Mouse (Mus musculus) lung, postnatal 0 days (tissue): ENCODE measurements around the gene Phospho1. TPM values are rescaled to one million over a fixed set of nuclear protein-coding genes. Genes with fewer than 3 reads are reported as not detected.

Experiments used
- ATAC-seq: fragments of 200-750 bp; cut with Nextera tagmentation; 2 replicates; pipeline ENCODE4 v1.8.0; 2017; ENCODE audit warnings: moderate library complexity
- DNase-seq: peaks from one replicate; pipeline ENCODE4 v3.0.0-alpha.2; 2016; ENCODE audit warnings: low spot score
- H3K27ac ChIP-seq: fragments of 300-500 bp; sonication (generic); 2 replicates; pipeline ENCODE4 v1.5.1; 2014; ENCODE audit warnings: antibody characterized with exemption, mild to moderate bottlenecking, low read length, mixed read lengths
- H3K27me3 ChIP-seq: fragments of 300-500 bp; sonication (generic); replicated peaks from 2 replicates; pipeline ENCODE4 v1.6.1; 2014; ENCODE audit warnings: low read length, mixed read lengths; ENCODE audit not compliant: insufficient read depth
- H3K36me3 ChIP-seq: fragments of 300-500 bp; sonication (generic); 2 replicates; pipeline ENCODE4 v1.6.1; 2014; ENCODE audit warnings: low read length, mixed read lengths; ENCODE audit not compliant: insufficient read depth
- H3K4me1 ChIP-seq: fragments of 300-500 bp; sonication (generic); 2 replicates; pipeline ENCODE4 v1.6.1; 2014; ENCODE audit warnings: antibody characterized with exemption, low read depth, low read length, mixed read lengths; ENCODE audit not compliant: insufficient read depth
- H3K4me2 ChIP-seq: fragments of 300-500 bp; sonication (generic); replicated peaks from 2 replicates; pipeline ENCODE4 v1.6.1; 2014; ENCODE audit warnings: low read depth, mild to moderate bottlenecking, low read length, moderate library complexity, mixed read lengths
- H3K4me3 ChIP-seq: fragments of 300-500 bp; sonication (generic); 2 replicates; pipeline ENCODE4 v1.5.1; 2014; ENCODE audit warnings: low read depth, low read length
- H3K9ac ChIP-seq: fragments of 300-500 bp; sonication (generic); replicated peaks from 2 replicates; pipeline ENCODE4 v1.6.1; 2014; ENCODE audit warnings: low read depth, mild to moderate bottlenecking
- H3K9me3 ChIP-seq: fragments of 300-500 bp; sonication (generic); 2 replicates; pipeline ENCODE4 v1.6.1; 2016; ENCODE audit warnings: low read length, mixed read lengths
- CTCF ChIP-seq: IDR thresholded peaks from 2 replicates; pipeline ENCODE4 v1.5.1; 2016; ENCODE audit warnings: antibody characterized with exemption, mild to moderate bottlenecking
- EP300 ChIP-seq: IDR thresholded peaks from 2 replicates; pipeline ENCODE4 v1.6.1; 2016; ENCODE audit warnings: antibody characterized with exemption, mild to moderate bottlenecking, control low read depth
- whole genome bisulfite sequencing: fragments of 180-500 bp; shearing (Covaris S2); extraction: QIAGEN DNeasy Blood & Tissue Kit; methylation state at CpG from one replicate; pipeline ENCODE4 v1.1.7; 2014; 5-methylcytosine and 5-hydroxymethylcytosine counted together
- polyA plus RNA-seq: library from polyadenylated mRNA; unstranded; fragments of >200 nt; fragmentation: Nextera tagmentation; extraction: Ambion mirVana; gene quantifications from 2 replicates; pipeline ENCODE4 v1.2.1, GENCODE M21; 2015

The Phospho1 gene
- polyA plus RNA-seq, result 1.3 and 1.6 TPM in 2 replicates

DNA sequence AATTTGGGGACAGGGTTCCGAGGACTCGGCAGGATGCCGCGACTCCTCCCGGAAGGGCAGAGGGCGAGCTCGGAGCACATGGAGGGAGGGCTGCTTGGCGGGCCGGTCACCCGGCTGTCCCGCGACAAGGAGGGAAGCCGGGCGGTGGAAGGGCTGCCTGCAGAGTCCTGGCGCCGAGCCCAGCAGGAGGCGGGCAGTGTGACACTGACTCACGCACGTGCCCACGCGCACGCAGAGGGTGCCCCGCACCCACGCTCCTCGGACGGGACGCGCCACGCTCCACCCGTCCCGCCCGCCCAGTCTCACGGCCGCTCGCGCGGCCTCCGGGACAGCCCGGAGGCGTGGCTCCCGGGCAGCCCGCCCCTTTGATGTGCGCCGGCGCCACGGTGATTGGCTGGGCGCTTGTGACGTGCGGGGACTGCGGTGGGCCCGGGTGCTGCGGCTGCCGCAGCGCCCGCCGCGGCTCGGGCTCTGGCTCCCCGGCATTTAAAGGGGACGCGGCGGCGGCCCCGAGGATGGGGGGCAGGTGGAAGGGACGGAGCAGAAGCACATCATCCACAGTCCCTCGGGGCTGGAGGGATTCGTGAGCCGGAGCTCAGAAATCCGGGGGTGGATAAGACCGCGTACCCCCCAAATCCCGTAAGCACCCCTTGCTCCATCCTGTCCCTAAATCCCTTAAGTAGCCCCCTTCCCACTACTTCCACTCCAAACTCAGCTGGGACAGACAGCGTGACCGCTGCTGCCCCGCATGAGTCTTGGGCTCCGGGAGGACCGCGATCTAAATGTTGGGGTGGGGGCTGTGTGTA, at the start of gene Phospho1:
TSS of gene Phospho1 (plus strand) at position 429 of the 806 bp plus-strand sequence.
- Histone ChIP-seq H3K36me3 (no peaks in the 10 kb centered on the region), H3K4me2 (peak within 1 kb of the TSS; percentile 98), H3K4me3 (peak within 1 kb of the TSS; percentile 57), H3K27me3 (peaks cover 9% of the 10 kb centered on the region), H3K4me1 (no peaks in the 10 kb centered on the region), H3K27ac (no peak within 1 kb of the TSS; the same call in 1 of the 2 replicates), H3K9me3 (no peaks in the 10 kb centered on the region), H3K9ac (peak within 1 kb of the TSS; percentile 47)
- TF ChIP-seq EP300 (no peak), CTCF (no peak)
- ATAC-seq (peak; percentile 98), DNase-seq (peak; percentile 94)
- WGBS, result 2% methylated on average over 58 of the region's 78 CpGs

DNA sequence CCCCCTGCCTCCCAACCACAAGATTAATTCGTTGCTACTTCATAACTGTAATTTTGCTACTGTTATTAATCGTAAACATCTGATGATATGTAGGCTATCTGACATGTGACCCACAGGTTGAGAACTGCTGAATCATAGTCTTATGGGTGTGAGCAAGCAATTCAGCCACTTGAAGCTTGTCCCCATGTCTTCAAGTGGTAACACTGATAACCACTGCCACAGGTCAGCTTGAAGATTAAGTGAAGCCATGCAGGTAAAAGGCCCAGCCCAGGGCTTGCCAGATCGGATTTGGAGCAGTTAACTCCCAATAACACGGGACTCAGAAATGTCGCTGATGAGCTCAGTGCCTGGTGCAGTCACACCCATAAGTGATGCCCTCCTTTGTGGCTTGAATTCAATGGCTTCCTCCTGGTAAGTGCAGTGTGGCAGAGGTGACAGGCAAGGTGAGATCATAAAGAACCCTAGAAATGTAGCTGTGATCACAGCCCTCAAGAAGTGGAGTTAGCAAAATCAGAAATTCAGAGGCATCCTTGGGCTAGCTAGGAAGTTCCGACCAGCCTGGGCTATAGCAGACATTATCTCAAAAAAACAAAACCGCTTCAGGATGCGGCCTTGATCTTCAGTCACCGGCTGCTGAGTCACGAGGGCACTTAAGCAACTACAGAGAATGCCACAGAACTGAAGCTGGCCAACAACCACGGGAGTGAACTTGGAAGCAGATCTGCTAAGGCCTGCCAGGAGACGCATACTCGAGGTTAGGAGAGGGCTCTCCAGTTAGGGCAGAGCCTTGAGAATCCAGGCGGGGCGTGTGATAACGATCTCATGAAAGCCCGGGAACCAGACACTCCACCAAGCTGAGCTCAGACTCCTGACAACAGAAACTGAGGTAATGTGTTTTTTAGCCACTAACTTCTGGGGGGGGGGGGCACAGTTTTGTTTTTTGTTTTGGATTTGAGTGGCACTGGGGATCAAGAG, 46.7 kb upstream of the Phospho1 start:
- no peak overlapping the region for H3K9ac ChIP-seq
- H3K36me3 ChIP-seq, result no peaks in the 10 kb centered on the region
- peaks cover 2% of the 10 kb centered on the region; the same call in 1 of the 2 replicates for H3K4me1 ChIP-seq
- H3K27ac ChIP-seq, result peak overlapping the region; percentile 93
- 29% methylated on average over 17 of the region's 17 CpGs for WGBS
- no peak overlapping the region for H3K4me3 ChIP-seq
- H3K27me3 ChIP-seq, result no peaks in the 10 kb centered on the region
- DNase-seq (peak; percentile 97), ATAC-seq (peak; percentile 91)
- H3K4me2 ChIP-seq, result no peak overlapping the region
- TF ChIP-seq EP300 (peak; percentile 85), CTCF (no peak)
- H3K9me3 ChIP-seq, result no peaks in the 10 kb centered on the region

DNA sequence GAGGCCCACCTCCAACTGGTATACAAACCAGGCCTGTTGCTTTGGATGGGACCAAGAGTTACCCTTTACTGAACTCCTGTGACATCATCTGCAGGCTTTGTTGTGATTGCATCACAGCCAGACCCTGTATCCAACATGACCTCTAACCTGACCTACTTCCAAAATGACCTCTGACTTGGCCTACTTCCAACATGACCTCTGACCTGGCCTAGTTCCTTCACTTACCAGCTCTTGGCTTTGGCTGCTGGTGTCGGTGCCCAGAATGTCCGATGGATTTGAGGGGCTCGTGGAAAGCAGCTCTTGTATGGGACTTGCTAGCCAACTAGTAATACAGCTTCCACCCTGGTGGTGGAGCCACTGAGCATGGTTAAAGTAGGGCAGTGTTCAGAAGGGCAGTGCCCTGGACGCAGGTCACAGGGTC, 45.5 kb upstream of the Phospho1 start:
- H3K4me3 ChIP-seq, result no peak overlapping the region
- TF ChIP-seq CTCF, result peak; percentile 67
- no peak for TF ChIP-seq EP300
- no peak overlapping the region for H3K9ac ChIP-seq
- DNase-seq (peak; percentile 52), ATAC-seq (no peak)
- no peaks in the 10 kb centered on the region for H3K9me3 ChIP-seq
- H3K27me3 ChIP-seq, result no peaks in the 10 kb centered on the region
- H3K4me1 ChIP-seq, result peaks cover 2% of the 10 kb centered on the region; the same call in 1 of the 2 replicates
- peak overlapping the region; percentile 93 for H3K27ac ChIP-seq
- H3K36me3 ChIP-seq, result no peaks in the 10 kb centered on the region
- WGBS, result 50% methylated on average over 4 of the region's 4 CpGs
- no peak overlapping the region for H3K4me2 ChIP-seq

DNA sequence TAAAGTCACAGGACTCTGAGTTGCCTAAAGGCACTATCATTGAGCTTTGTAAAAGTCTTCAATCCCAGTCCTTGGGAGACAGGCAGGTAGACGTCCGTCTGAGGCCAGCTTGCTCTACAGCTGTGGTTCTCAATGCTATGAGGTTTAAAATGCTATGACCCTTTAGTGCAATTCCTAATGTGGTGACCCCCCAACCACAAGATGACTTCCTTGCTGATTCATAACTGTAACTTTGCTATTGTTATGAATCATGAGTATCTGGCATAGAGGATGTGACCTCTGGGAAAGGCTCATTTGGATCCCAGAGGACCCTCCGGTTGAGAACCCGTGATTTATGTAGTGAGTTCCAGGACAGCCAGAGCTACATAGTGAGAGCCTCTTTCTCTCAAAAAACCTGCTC, 44.9 kb upstream of the Phospho1 start:
- DNase-seq, result no peak
- no peaks in the 10 kb centered on the region for H3K36me3 ChIP-seq
- no peak overlapping the region for H3K9ac ChIP-seq
- no peak overlapping the region for H3K4me3 ChIP-seq
- H3K4me1 ChIP-seq, result peaks cover 2% of the 10 kb centered on the region; the same call in 1 of the 2 replicates
- no peaks in the 10 kb centered on the region for H3K27me3 ChIP-seq
- H3K9me3 ChIP-seq, result no peaks in the 10 kb centered on the region
- WGBS, result 75% methylated on average over 4 of the region's 4 CpGs
- H3K4me2 ChIP-seq, result no peak overlapping the region
- peak overlapping the region; percentile 93 for H3K27ac ChIP-seq
- TF ChIP-seq EP300 (no peak), CTCF (no peak)
- ATAC-seq, result no peak

DNA sequence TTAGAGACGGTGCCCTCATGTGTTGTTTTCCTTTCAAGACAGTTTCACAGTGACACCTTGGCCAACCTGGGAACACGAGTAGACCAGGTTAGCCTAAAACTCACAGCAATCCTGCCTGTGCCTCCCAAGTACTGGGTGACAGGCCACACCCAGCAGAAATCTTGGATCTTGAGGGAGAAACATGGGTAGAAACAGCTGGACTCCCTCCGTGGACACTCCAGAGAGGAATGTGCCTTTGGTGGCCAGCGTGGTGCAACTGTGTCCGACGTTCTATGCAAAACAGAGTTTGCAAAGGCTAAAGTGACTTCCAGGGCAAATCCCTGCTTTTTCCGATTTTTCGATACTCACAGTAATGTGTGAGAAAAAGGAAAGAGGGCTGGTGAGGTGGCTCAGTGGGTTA, 43.8 kb upstream of the Phospho1 start:
- H3K4me1 ChIP-seq, result peaks cover 2% of the 10 kb centered on the region; the same call in 1 of the 2 replicates
- H3K4me2 ChIP-seq, result no peak overlapping the region
- H3K4me3 ChIP-seq, result no peak overlapping the region
- TF ChIP-seq CTCF (no peak), EP300 (peak; percentile 60)
- no peak overlapping the region for H3K27ac ChIP-seq
- no peak overlapping the region for H3K9ac ChIP-seq
- DNase-seq (peak; percentile 89), ATAC-seq (peak; percentile 35)
- no peaks in the 10 kb centered on the region for H3K36me3 ChIP-seq
- H3K27me3 ChIP-seq, result no peaks in the 10 kb centered on the region
- H3K9me3 ChIP-seq, result no peaks in the 10 kb centered on the region
- WGBS, result 60% methylated on average over 8 of the region's 8 CpGs

DNA sequence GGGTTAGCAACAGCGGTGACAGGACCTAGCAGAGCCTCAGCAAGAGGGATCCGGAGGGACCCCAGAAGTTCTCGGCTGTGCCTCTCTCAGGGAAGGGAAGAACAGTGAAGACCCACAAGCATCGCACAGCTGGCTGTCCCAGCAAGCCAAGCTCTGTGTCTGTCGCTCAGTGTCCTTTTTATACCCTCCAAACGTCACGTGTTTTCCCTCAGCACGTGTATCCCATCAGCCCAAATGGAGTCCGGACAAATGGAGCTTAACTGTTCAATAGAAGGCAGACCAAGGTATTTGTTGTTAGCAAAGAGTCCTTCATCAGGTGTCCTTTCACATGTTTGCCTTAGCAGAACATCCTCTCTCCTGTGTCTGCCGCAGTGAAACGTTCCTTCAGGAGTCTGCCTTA, 42.7 kb upstream of the Phospho1 start:
- TF ChIP-seq EP300, result no peak
- TF ChIP-seq CTCF, result no peak
- Histone ChIP-seq H3K4me2 (no peak overlapping the region), H3K9me3 (no peaks in the 10 kb centered on the region), H3K4me1 (peaks cover 2% of the 10 kb centered on the region; the same call in 1 of the 2 replicates), H3K4me3 (no peak overlapping the region), H3K9ac (no peak overlapping the region), H3K36me3 (no peaks in the 10 kb centered on the region), H3K27me3 (no peaks in the 10 kb centered on the region), H3K27ac (no peak overlapping the region)
- 74% methylated on average over 11 of the region's 11 CpGs for WGBS
- DNase-seq, result no peak
- no peak for ATAC-seq
